Comparison of ENCODE assay signal across 24 mouse cellular contexts in the genomic region with DNA sequence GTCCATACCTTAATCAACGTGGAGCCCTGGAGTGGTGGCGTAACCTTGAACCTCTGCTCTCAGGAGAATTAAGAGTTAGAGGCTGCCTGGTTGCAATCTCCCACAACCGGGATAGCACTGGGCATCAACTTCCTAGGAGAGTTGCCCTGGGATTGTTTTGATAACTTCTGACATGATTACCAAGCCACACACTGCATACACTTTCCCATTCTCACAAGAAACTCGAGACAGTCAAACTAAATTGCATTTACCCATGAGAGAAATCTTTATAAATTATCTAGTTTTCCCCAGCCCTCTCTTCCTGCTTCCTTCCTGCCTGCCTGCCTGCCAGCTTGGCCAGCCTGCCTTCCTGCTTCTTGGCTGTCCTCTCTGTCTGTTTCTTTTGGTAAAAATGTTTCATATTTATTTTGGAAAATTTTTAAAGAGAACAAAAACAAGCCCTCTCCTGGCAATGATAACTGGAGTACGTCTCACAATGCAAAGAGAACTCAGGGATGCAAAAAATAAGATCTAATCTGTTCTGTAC. TPM values are rescaled to one million over a fixed set of nuclear protein-coding genes. Genes with fewer than 3 reads are reported as not detected.
DNase-seq lines count a peak whose midpoint lies in the region; ATAC-seq and TF ChIP-seq lines count a peak whose summit lies in the region.
"Had no signal": no experiment of that assay in that cellular context is flagged by ENCODE, and none has a peak within 500 bp of the region (broad histone marks: within the 10 kb centered on the region; RNA-seq: fewer than 3 reads in every experiment).

No protein-coding gene starts in this region.

- no peaks in the 10 kb centered on the region for H3K27me3 ChIP-seq in heart, postnatal 0 days (ENCODE audit: control insufficient read depth, insufficient read depth, low read length)
- H3K27me3 ChIP-seq in liver, embryonic 11.5 days (replicated peaks; ENCODE audit: control insufficient read depth, insufficient read depth, low read length) = no peaks in the 10 kb centered on the region
- H3K27me3 ChIP-seq: embryonic facial prominence, embryonic 12.5 days; liver, embryonic 13.5 days; stomach, embryonic 15.5 days had no signal

- H3K9ac ChIP-seq in heart, postnatal 0 days (replicated peaks; ENCODE audit: low read depth, low read length) = no peak overlapping the region
- H3K9ac ChIP-seq in liver, embryonic 11.5 days (ENCODE audit: low read depth, low read length) = no peak overlapping the region
- H3K9ac ChIP-seq: embryonic facial prominence, embryonic 12.5 days; forebrain, embryonic 13.5 days; hindbrain, embryonic 12.5 days; liver, embryonic 13.5 days; stomach, embryonic 15.5 days had no signal

- no peaks in the 10 kb centered on the region for H3K4me1 ChIP-seq in heart, postnatal 0 days (ENCODE audit: control insufficient read depth, insufficient read depth)
- H3K4me1 ChIP-seq in liver, embryonic 11.5 days (replicated peaks; ENCODE audit: control insufficient read depth, insufficient read depth, low read length) = peaks cover 4% of the 10 kb centered on the region; the same call in 1 of the 2 replicates

- H3K9me3 ChIP-seq in heart, postnatal 0 days (replicated peaks; ENCODE audit: control insufficient read depth, low read length) = no peaks in the 10 kb centered on the region
- no peaks in the 10 kb centered on the region for H3K9me3 ChIP-seq in liver, embryonic 11.5 days (ENCODE audit: control insufficient read depth, low read length)
- H3K9me3 ChIP-seq: embryonic facial prominence, embryonic 12.5 days; forebrain, embryonic 13.5 days; hindbrain, embryonic 12.5 days; liver, embryonic 13.5 days; midbrain, embryonic 10.5 days; stomach, embryonic 15.5 days had no signal

- no peak for TF ChIP-seq CTCF in heart, postnatal 0 days (IDR thresholded peaks at IDR 0.05; ENCODE audit: low read depth)

- DNase-seq in adrenal gland, adult 2 months = peak; percentile 34
- DNase-seq in adrenal gland, postnatal 4 days (ENCODE audit: low spot score in 2 of 2) = no peak
- no peak for DNase-seq in heart, postnatal 0 days (ENCODE audit: low spot score)
- DNase-seq in heart, adult 8-10 months (ENCODE audit: low spot score) = no peak
- DNase-seq in liver, embryonic 11.5 days (ENCODE audit: low spot score) = no peak
- no peak for DNase-seq in liver
- no peak for DNase-seq in cerebellum, postnatal 36 days
- DNase-seq in ovary, postnatal 36 days (ENCODE audit: low spot score) = no peak
- DNase-seq: cerebellum, adult 8-10 months; gastrocnemius, postnatal 25 days; layer of hippocampus, adult 9-11 months; left cerebral cortex, postnatal 4 days; liver, embryonic 13.5 days; retina, postnatal 1 day; thymus, adult 18-20 months had no signal

- H3K27ac ChIP-seq in heart, postnatal 0 days (ENCODE audit: low read depth) = peak overlapping the region; percentile 20; the same call in 1 of the 2 replicates
- H3K27ac ChIP-seq in liver, embryonic 11.5 days (ENCODE audit: low read depth, low read length) = peak overlapping the region; percentile 55; the same call in 1 of the 2 replicates
- H3K27ac ChIP-seq: embryonic facial prominence, embryonic 12.5 days; forebrain, embryonic 13.5 days; hindbrain, embryonic 12.5 days; left cerebral cortex, adult 2 months; liver, embryonic 13.5 days; macrophage; midbrain, embryonic 10.5 days; stomach, embryonic 15.5 days had no signal

- no peak overlapping the region for H3K4me3 ChIP-seq in heart, postnatal 0 days (ENCODE audit: low read depth, low read length)
- no peak overlapping the region for H3K4me3 ChIP-seq in liver, embryonic 11.5 days (ENCODE audit: low read depth, low read length)
- H3K4me3 ChIP-seq: embryonic facial prominence, embryonic 12.5 days; erythroblast, embryonic 14.5 days; forebrain, embryonic 13.5 days; hindbrain, embryonic 12.5 days; left cerebral cortex, adult 2 months; liver, embryonic 13.5 days; midbrain, embryonic 10.5 days; stomach, embryonic 15.5 days had no signal

- ATAC-seq in heart, postnatal 0 days (ENCODE audit: insufficient read depth, low read depth) = no peak
- ATAC-seq in liver, embryonic 11.5 days (replicated peaks; ENCODE audit: low FRiP score) = no peak
- ATAC-seq: CD4-positive, CD25-positive, alpha-beta regulatory T cell, adult 4 months; forebrain, embryonic 13.5 days had no signal

- WGBS in heart, postnatal 0 days = 44% methylated on average over 5 of the region's 5 CpGs
- WGBS in liver, embryonic 11.5 days = 41% methylated on average over 5 of the region's 5 CpGs

- no peaks in the 10 kb centered on the region for H3K36me3 ChIP-seq in heart, postnatal 0 days (replicated peaks; ENCODE audit: control insufficient read depth, insufficient read depth, low read length)
- H3K36me3 ChIP-seq in liver, embryonic 11.5 days (ENCODE audit: control insufficient read depth, insufficient read depth, low read length) = no peaks in the 10 kb centered on the region
- H3K36me3 ChIP-seq: embryonic facial prominence, embryonic 12.5 days; hindbrain, embryonic 12.5 days; liver, embryonic 13.5 days; midbrain, embryonic 10.5 days; stomach, embryonic 15.5 days had no signal

- no peak overlapping the region for H3K4me2 ChIP-seq in heart, postnatal 0 days (ENCODE audit: low read depth, low read length)
- no peak overlapping the region for H3K4me2 ChIP-seq in liver, embryonic 11.5 days
- H3K4me2 ChIP-seq: embryonic facial prominence, embryonic 12.5 days; forebrain, embryonic 13.5 days; hindbrain, embryonic 12.5 days; liver, embryonic 13.5 days; stomach, embryonic 15.5 days had no signal

- no peak for TF ChIP-seq EP300 in heart, postnatal 0 days (IDR thresholded peaks at IDR 0.05; ENCODE audit: low read depth)

RNA-seq across cellular contexts. Expression of a gene that starts 17.2 kb away (rescaled TPM):
- 10 to 100 TPM; 92.4 to 98.3 TPM for total RNA-seq in adrenal gland, adult 2 months (2021)
- 42.0 and 111 TPM in 2 replicates for polyA plus RNA-seq in adrenal gland, adult 2 months (2012; rRNA removed)
- total RNA-seq in adrenal gland, postnatal 4 days (2021) = 100 to 1,000 TPM; 102 to 108 TPM
- total RNA-seq in heart, postnatal 0 days (2014; rRNA removed; ENCODE audit: low replicate concordance) = 20.6 and 22.0 TPM in 2 replicates
- 7.0 and 7.4 TPM in 2 replicates for polyA plus RNA-seq in heart, postnatal 0 days (2015; fragmentation: Nextera tagmentation; extraction: Ambion mirVana)
- 10 to 100 TPM; 26.4 to 29.2 (median 27.7) TPM for total RNA-seq in heart, adult 8-10 months (2022)
- 20.0 and 23.6 TPM in 2 replicates for polyA plus RNA-seq in liver, embryonic 11.5 days (2014; fragmentation: Nextera tagmentation; extraction: Ambion mirVana)

RNA-seq across cellular contexts. Expression of a gene that starts 49.9 kb away (rescaled TPM):
- 10 to 100 TPM; 12.3 to 19.8 TPM for total RNA-seq in adrenal gland, adult 2 months (2021)
- 5.3 and 5.9 TPM in 2 replicates for polyA plus RNA-seq in adrenal gland, adult 2 months (2012; rRNA removed)
- 10 to 100 TPM; 33.6 to 37.2 TPM for total RNA-seq in adrenal gland, postnatal 4 days (2021)
- total RNA-seq in heart, postnatal 0 days (2014; rRNA removed; ENCODE audit: low replicate concordance) = 7.3 and 17.4 TPM in 2 replicates
- polyA plus RNA-seq in heart, postnatal 0 days (2015; fragmentation: Nextera tagmentation; extraction: Ambion mirVana) = 7.5 and 8.0 TPM in 2 replicates
- total RNA-seq in heart, adult 8-10 months (2022) = 10 to 100 TPM; 13.3 to 15.3 (median 13.6) TPM
- 24.1 and 25.0 TPM in 2 replicates for polyA plus RNA-seq in liver, embryonic 11.5 days (2014; fragmentation: Nextera tagmentation; extraction: Ambion mirVana)
